ENCODE assay signal across 9 mouse cellular contexts in genomic region chr9:28748902-28749301, GRCm38 (mm10).
DNase-seq lines count a peak whose midpoint lies in the region; ATAC-seq and TF ChIP-seq lines count a peak whose summit lies in the region.
"Had no signal": no experiment of that assay in that cellular context is flagged by ENCODE, and none has a peak within 500 bp of the region (broad histone marks: within the 10 kb centered on the region; RNA-seq: fewer than 3 reads in every experiment).

No protein-coding gene starts in this region.

- ATAC-seq in midbrain, embryonic 11.5 days (ENCODE audit: low FRiP score): no peak
- no peak for ATAC-seq in midbrain, embryonic 13.5 days
- no peak for ATAC-seq in midbrain, postnatal 0 days (ENCODE audit: low FRiP score)

- H3K4me3 ChIP-seq in midbrain, embryonic 11.5 days (ENCODE audit: low read depth, low read length): no peak overlapping the region
- no peak overlapping the region for H3K4me3 ChIP-seq in midbrain, embryonic 13.5 days (replicated peaks)
- H3K4me3 ChIP-seq in midbrain, postnatal 0 days (ENCODE audit: low read depth, low read length): no peak overlapping the region
- H3K4me3 ChIP-seq: neural tube, embryonic 12.5 days had no signal

- no peak overlapping the region for H3K27ac ChIP-seq in midbrain, embryonic 11.5 days (ENCODE audit: low read depth, low read length)
- H3K27ac ChIP-seq in midbrain, embryonic 13.5 days: no peak overlapping the region
- no peak overlapping the region for H3K27ac ChIP-seq in midbrain, postnatal 0 days (ENCODE audit: low read depth, low read length)
- H3K27ac ChIP-seq: neural tube, embryonic 12.5 days had no signal

- H3K4me2 ChIP-seq in midbrain, embryonic 11.5 days: no peak overlapping the region
- no peak overlapping the region for H3K4me2 ChIP-seq in midbrain, embryonic 13.5 days (replicated peaks)
- no peak overlapping the region for H3K4me2 ChIP-seq in midbrain, postnatal 0 days (ENCODE audit: low read depth, low read length, poor library complexity, severe bottlenecking)
- H3K4me2 ChIP-seq: neural tube, embryonic 12.5 days had no signal

- peak; percentile 24 to 62 for DNase-seq in frontal cortex, adult 2 months (ENCODE audit: extremely low spot score in 1 of 2, low spot score in 1 of 2)
- no peak for DNase-seq in frontal cortex, postnatal 25 days (ENCODE audit: low spot score in 2 of 2)
- peak; percentile 86 for DNase-seq in midbrain, embryonic 11.5 days (ENCODE audit: low spot score, missing footprints)
- peak; percentile 31 for DNase-seq in cerebellum, adult 8-10 months
- DNase-seq in midbrain, postnatal 0 days (ENCODE audit: low spot score): peak; percentile 56
- no peak for DNase-seq in ovary, postnatal 10 days (ENCODE audit: low spot score)
- no peak for DNase-seq in thymus, postnatal 4 days

- H3K4me1 ChIP-seq in midbrain, embryonic 11.5 days (ENCODE audit: control insufficient read depth, insufficient read depth, low read length): no peaks in the 10 kb centered on the region
- H3K4me1 ChIP-seq in midbrain, embryonic 13.5 days (replicated peaks): no peaks in the 10 kb centered on the region
- no peaks in the 10 kb centered on the region for H3K4me1 ChIP-seq in midbrain, postnatal 0 days (ENCODE audit: insufficient read depth, low read length)
- H3K4me1 ChIP-seq: neural tube, embryonic 12.5 days had no signal

- WGBS in midbrain, embryonic 11.5 days: 78% methylated on average over 2 of the region's 2 CpGs
- 76% methylated on average over 2 of the region's 2 CpGs for WGBS in midbrain, embryonic 13.5 days
- 74% methylated on average over 2 of the region's 2 CpGs for WGBS in midbrain, postnatal 0 days

- H3K36me3 ChIP-seq in midbrain, embryonic 11.5 days (ENCODE audit: control insufficient read depth, insufficient read depth, low read length): no peaks in the 10 kb centered on the region
- no peaks in the 10 kb centered on the region for H3K36me3 ChIP-seq in midbrain, embryonic 13.5 days
- H3K36me3 ChIP-seq in midbrain, postnatal 0 days (ENCODE audit: insufficient read depth, low read length): no peaks in the 10 kb centered on the region
- H3K36me3 ChIP-seq: neural tube, embryonic 12.5 days had no signal

- H3K9ac ChIP-seq in midbrain, embryonic 11.5 days (ENCODE audit: low read length): no peak overlapping the region
- H3K9ac ChIP-seq in midbrain, embryonic 13.5 days (replicated peaks): no peak overlapping the region
- no peak overlapping the region for H3K9ac ChIP-seq in midbrain, postnatal 0 days (replicated peaks; ENCODE audit: low read length, poor library complexity, severe bottlenecking)
- H3K9ac ChIP-seq: neural tube, embryonic 12.5 days had no signal

- peak; percentile 60 for TF ChIP-seq CTCF in midbrain, postnatal 0 days (IDR thresholded peaks at IDR 0.05)

- no peaks in the 10 kb centered on the region for H3K27me3 ChIP-seq in midbrain, embryonic 11.5 days (ENCODE audit: control insufficient read depth, insufficient read depth, low read length)
- H3K27me3 ChIP-seq in midbrain, embryonic 13.5 days: no peaks in the 10 kb centered on the region
- H3K27me3 ChIP-seq in midbrain, postnatal 0 days (ENCODE audit: insufficient read depth, low read length): no peaks in the 10 kb centered on the region
- H3K27me3 ChIP-seq: neural tube, embryonic 12.5 days had no signal

- H3K9me3 ChIP-seq in midbrain, embryonic 11.5 days (ENCODE audit: control insufficient read depth, low read length): no peaks in the 10 kb centered on the region
- no peaks in the 10 kb centered on the region for H3K9me3 ChIP-seq in midbrain, embryonic 13.5 days
- no peaks in the 10 kb centered on the region for H3K9me3 ChIP-seq in midbrain, postnatal 0 days (ENCODE audit: low read length)
- H3K9me3 ChIP-seq: neural tube, embryonic 12.5 days had no signal

Comparison
In these comparisons a context has a peak if more than half of its experiments do, and no peak if none do; other contexts are left out.
1. DNase-seq: peak in frontal cortex, adult 2 months (2 of 2), midbrain, embryonic 11.5 days (single experiment), cerebellum, adult 8-10 months (single experiment) and midbrain, postnatal 0 days (single experiment); none in frontal cortex, postnatal 25 days (0 of 2), ovary, postnatal 10 days (single experiment) and thymus, postnatal 4 days (single experiment).